Mouse (Mus musculus) intestine, postnatal 0 days (tissue): ENCODE data around the gene Olfr994. TPM values are rescaled to one million over a fixed set of nuclear protein-coding genes. Genes with fewer than 3 reads are reported as not detected.

ENCODE experiments used
- ATAC-seq: fragments of 200-750 bp; cut with Nextera tagmentation; 2 replicates; pipeline ENCODE4 v1.8.0; 2017; ENCODE audit warnings: mild to moderate bottlenecking, moderate TSS enrichment, moderate library complexity
- H3K27ac ChIP-seq: fragments of 300-500 bp; sonication (generic); 2 replicates; pipeline ENCODE4 v1.5.1; 2014; ENCODE audit warnings: mild to moderate bottlenecking, low read depth, low read length, moderate library complexity
- H3K27me3 ChIP-seq: fragments of 300-500 bp; sonication (generic); replicated peaks from 2 replicates; pipeline ENCODE4 v1.6.1; 2014; ENCODE audit warnings: low read length, mixed read lengths; ENCODE audit not compliant: control insufficient read depth, insufficient read depth
- H3K36me3 ChIP-seq: fragments of 300-500 bp; sonication (generic); 2 replicates; pipeline ENCODE4 v1.6.1; 2014; ENCODE audit warnings: mild to moderate bottlenecking, moderate library complexity; ENCODE audit not compliant: control insufficient read depth, insufficient read depth
- H3K4me1 ChIP-seq: fragments of 300-500 bp; sonication (generic); replicated peaks from 2 replicates; pipeline ENCODE4 v1.6.1; 2014; ENCODE audit warnings: antibody characterized with exemption, low read length, mixed read lengths; ENCODE audit not compliant: control insufficient read depth, insufficient read depth
- H3K4me2 ChIP-seq: fragments of 300-500 bp; sonication (generic); replicated peaks from 2 replicates; pipeline ENCODE4 v1.6.1; 2014; ENCODE audit warnings: low read depth, mild to moderate bottlenecking, moderate library complexity
- H3K4me3 ChIP-seq: fragments of 300-500 bp; sonication (generic); 2 replicates; pipeline ENCODE4 v1.5.1; 2014; ENCODE audit warnings: low read depth, low read length
- H3K9ac ChIP-seq: fragments of 300-500 bp; sonication (generic); 2 replicates; pipeline ENCODE4 v1.6.1; 2014; ENCODE audit warnings: mild to moderate bottlenecking, low read depth, low read length
- H3K9me3 ChIP-seq: fragments of 300-500 bp; sonication (generic); 2 replicates; pipeline ENCODE4 v1.6.1; 2016; ENCODE audit warnings: mixed run types; ENCODE audit not compliant: control insufficient read depth
- CTCF ChIP-seq: sonication (generic); IDR thresholded peaks from 2 replicates; pipeline ENCODE4 v1.5.1; 2016; ENCODE audit warnings: low read depth, mild to moderate bottlenecking, control low read depth, antibody characterized with exemption, moderate library complexity
- WGBS: fragments of 180-500 bp; shearing (Covaris S2); extraction: QIAGEN DNeasy Blood & Tissue Kit; methylation state at CpG from one replicate; pipeline ENCODE4 v1.1.7; 2014; 5-methylcytosine and 5-hydroxymethylcytosine counted together
- polyA plus RNA-seq: library from polyadenylated mRNA; unstranded; fragments of >200 nt; fragmentation: Nextera tagmentation; extraction: Ambion mirVana; gene quantifications from 2 replicates; pipeline ENCODE4 v1.2.1, GENCODE M21; 2015

The Olfr994 gene
- not detected in 2 replicates for polyA plus RNA-seq

DNA sequence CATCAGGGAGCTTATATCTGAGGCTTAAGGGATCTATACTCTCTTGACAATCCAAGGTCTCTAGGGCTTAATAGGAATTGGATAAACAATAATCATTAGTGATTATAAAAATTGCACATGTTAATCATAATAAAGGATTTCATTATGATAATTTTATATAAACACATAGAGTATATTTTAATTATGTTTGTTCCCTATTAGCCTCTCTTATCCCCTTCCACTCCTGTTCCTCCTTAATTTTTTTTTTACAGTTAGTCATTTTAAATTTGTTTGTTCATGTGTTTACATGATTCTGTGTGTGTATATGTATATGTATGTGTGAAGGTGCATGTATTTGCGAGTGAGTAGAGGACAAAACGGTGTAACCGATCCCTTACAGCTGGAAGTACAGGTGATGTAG, at the start of gene Olfr994:
Gene Olfr994, minus strand, starts transcription at position 101 of the 400 bp plus-strand sequence.
- TF ChIP-seq CTCF: no peak
- Histone ChIP-seq H3K4me3 (no peak within 1 kb of the TSS), H3K27me3 (no peaks in the 10 kb centered on the region), H3K9ac (no peak within 1 kb of the TSS), H3K9me3 (no peaks in the 10 kb centered on the region), H3K36me3 (no peaks in the 10 kb centered on the region), H3K27ac (no peak within 1 kb of the TSS), H3K4me2 (no peak within 1 kb of the TSS), H3K4me1 (no peaks in the 10 kb centered on the region)
- no peak for ATAC-seq
- 88% methylated on average over 3 of the region's 3 CpGs for WGBS

DNA sequence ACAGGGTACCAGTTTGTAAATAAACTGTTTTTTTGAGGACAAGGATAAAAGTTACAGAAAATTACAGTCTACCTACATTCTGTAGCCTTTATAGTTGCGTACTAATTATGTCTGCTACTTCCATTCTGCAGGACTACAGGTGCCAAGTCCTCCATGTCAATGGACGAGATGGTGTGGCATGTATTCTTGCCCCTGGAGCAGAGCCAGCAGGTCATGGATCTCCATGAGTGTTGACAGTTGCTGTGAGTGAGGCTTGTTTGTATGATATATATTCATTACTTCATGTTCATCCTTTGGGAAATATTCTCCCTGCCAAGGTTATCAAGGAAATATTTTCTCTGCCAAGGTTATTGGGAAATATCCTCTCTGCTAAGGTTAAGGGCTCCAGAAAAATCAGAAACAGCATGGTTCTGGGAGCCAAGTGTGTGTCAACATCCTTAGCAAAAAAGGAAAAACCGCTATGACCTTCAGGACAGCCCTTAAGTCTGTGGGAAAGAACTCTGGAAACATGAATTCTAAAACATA, 30.6 kb upstream of the Olfr994 start:
- TF ChIP-seq CTCF: no peak
- Histone ChIP-seq H3K9me3 (no peaks in the 10 kb centered on the region), H3K4me2 (no peak overlapping the region), H3K27me3 (no peaks in the 10 kb centered on the region), H3K4me1 (no peaks in the 10 kb centered on the region), H3K27ac (no peak overlapping the region), H3K36me3 (no peaks in the 10 kb centered on the region), H3K4me3 (no peak overlapping the region), H3K9ac (no peak overlapping the region)
- 69% methylated on average over 3 of the region's 3 CpGs for WGBS
- no peak for ATAC-seq

DNA sequence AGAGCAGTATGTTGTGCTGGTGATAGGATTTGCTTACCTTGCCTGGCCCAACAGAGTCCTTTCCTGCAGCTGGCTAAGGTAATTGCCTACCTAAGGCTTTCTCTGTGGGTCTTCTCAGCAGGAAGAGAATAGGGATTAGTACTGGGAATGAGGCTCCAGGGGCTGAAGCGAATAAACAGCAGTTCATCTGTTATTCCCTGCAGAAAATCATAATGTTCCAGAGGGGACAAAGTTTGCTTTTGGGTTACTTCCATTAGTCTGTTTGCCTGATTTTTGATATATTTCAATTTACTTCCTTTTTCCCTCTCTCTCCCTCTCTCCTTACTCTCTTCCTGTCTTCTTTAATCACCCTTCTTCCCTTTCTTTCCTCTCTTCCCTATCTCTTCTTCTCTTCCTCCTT, 7.3 kb upstream of the Olfr994 start, which contains the start of gene Olfr995:
Gene Olfr995, minus strand, starts transcription at position 101 of the 400 bp plus-strand sequence.
- Histone ChIP-seq H3K4me2 (no peak within 1 kb of the TSS), H3K36me3 (no peaks in the 10 kb centered on the region), H3K9me3 (no peaks in the 10 kb centered on the region), H3K9ac (no peak within 1 kb of the TSS), H3K4me3 (no peak within 1 kb of the TSS), H3K4me1 (no peaks in the 10 kb centered on the region), H3K27me3 (no peaks in the 10 kb centered on the region), H3K27ac (no peak within 1 kb of the TSS)
- 35% methylated on average over 1 of the region's 1 CpGs for WGBS
- ATAC-seq: no peak
- no peak for TF ChIP-seq CTCF

DNA sequence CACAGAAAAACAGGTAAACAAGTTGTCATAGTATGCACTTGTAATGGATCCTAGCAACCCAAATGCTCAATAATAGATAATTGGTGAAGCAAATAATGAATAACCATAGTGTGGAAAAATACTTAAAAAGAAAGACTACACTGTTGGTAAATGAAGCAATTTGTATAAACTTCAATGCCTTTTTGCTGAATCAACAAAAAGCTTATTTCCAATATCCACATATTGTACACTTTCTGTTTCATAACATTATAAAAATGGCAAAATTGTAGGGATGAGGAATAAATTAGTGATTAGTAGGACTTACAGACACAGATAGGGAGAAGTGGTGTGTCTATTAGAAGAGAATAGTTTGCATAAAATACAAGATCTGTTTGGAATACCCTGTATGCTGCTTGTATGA, 6.3 kb upstream of the Olfr994 start:
- no peaks in the 10 kb centered on the region for H3K36me3 ChIP-seq
- no peak overlapping the region for H3K9ac ChIP-seq
- no peak for TF ChIP-seq CTCF
- no peaks in the 10 kb centered on the region for H3K9me3 ChIP-seq
- no peaks in the 10 kb centered on the region for H3K4me1 ChIP-seq
- no peaks in the 10 kb centered on the region for H3K27me3 ChIP-seq
- H3K4me2 ChIP-seq: no peak overlapping the region
- H3K4me3 ChIP-seq: no peak overlapping the region
- no peak overlapping the region for H3K27ac ChIP-seq
- no peak for ATAC-seq

DNA sequence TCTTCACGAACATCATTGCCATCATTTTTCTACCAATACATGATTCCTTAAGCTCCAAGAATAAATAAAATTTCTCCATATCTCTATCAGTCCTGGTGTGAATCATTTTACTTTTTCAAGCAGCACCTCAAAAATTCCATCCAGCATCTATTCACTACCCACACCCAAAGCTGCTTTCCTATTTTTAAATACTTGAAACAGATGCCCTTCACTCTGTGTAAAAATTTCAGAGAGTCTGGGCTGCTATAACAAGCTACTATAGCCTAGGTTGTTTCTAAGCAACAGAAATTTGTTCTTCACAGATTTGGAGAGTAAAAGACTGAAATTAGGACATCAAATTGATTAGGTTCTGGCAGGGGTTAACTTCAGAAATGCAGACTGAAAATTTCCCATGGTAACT, 10.4 kb downstream of the Olfr994 start:
- Histone ChIP-seq H3K4me3 (no peak overlapping the region), H3K4me2 (no peak overlapping the region), H3K27ac (no peak overlapping the region), H3K9ac (no peak overlapping the region), H3K27me3 (no peaks in the 10 kb centered on the region), H3K36me3 (no peaks in the 10 kb centered on the region), H3K9me3 (no peaks in the 10 kb centered on the region), H3K4me1 (no peaks in the 10 kb centered on the region)
- whole genome bisulfite sequencing: 94% methylated on average over 1 of the region's 1 CpGs
- no peak for TF ChIP-seq CTCF
- no peak for ATAC-seq

DNA sequence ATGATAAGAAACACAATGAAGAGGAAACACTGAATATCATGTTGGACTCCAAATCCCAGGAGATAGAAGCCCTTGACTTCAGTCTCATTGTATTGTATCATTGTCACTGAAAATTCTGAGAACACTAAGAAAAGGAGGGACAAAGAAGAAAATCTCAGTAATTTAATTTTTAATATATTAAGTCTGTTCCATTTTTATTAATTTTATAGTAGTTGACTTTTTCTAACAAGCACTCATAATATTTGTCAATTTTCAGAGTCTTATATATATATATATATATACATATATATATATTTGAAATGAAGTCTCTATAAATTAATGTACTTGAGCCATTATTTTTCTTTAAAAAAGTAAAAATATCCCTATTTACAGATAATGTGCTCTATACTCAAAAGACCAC, 21.5 kb downstream of the Olfr994 start, which contains the start of gene Olfr993:
Gene Olfr993, minus strand, starts transcription at position 101 of the 400 bp plus-strand sequence.
- no peak for TF ChIP-seq CTCF
- H3K9me3 ChIP-seq: no peaks in the 10 kb centered on the region
- H3K27me3 ChIP-seq: no peaks in the 10 kb centered on the region
- no peak within 1 kb of the TSS for H3K9ac ChIP-seq
- H3K4me1 ChIP-seq: no peaks in the 10 kb centered on the region
- H3K4me3 ChIP-seq: no peak within 1 kb of the TSS
- ATAC-seq: no peak
- H3K27ac ChIP-seq: no peak within 1 kb of the TSS
- no peak within 1 kb of the TSS for H3K4me2 ChIP-seq
- no peaks in the 10 kb centered on the region for H3K36me3 ChIP-seq

DNA sequence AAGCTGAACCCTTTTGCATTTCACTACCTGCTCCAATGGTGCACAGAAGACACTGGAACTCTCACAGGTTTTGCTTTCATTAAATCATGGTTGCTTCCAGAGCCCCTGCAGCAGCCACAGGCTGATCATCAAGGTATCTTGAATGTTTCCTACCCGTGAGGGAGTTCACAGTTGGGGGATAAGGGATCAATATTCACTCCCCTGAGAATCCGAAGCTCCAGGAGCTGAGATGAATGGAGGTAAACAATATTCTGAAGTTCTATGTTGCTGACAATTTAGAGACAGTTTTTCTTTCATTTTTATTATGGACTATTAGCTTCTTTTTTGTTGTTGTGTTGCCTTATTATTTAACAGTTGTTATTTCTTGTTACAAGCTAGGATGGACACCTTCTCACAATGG, 26.9 kb downstream of the Olfr994 start, which contains the start of gene Olfr992:
Gene Olfr992, minus strand, starts transcription at position 101 of the 400 bp plus-strand sequence.
- no peak within 1 kb of the TSS for H3K4me2 ChIP-seq
- no peaks in the 10 kb centered on the region for H3K36me3 ChIP-seq
- no peak for TF ChIP-seq CTCF
- H3K4me3 ChIP-seq: no peak within 1 kb of the TSS
- no peak within 1 kb of the TSS for H3K27ac ChIP-seq
- 28% methylated on average over 2 of the region's 2 CpGs for WGBS
- no peak within 1 kb of the TSS for H3K9ac ChIP-seq
- no peaks in the 10 kb centered on the region for H3K4me1 ChIP-seq
- H3K27me3 ChIP-seq: no peaks in the 10 kb centered on the region
- no peak for ATAC-seq
- H3K9me3 ChIP-seq: no peaks in the 10 kb centered on the region

Other genes starting within 250 kb of the Olfr994 start
- 1.4 TPM in 2 replicates for gene Lrrc55, start 239.3 kb downstream of the Olfr994 start, polyA plus RNA-seq
- not detected in 2 replicates for gene Olfr987, start 97.1 kb downstream of the Olfr994 start, polyA plus RNA-seq
- gene Olfr988, start 73.2 kb downstream of the Olfr994 start, polyA plus RNA-seq: not detected in 2 replicates
- not detected in 2 replicates for gene Olfr992, start 27.0 kb downstream of the Olfr994 start, polyA plus RNA-seq
- not detected in 2 replicates for gene Olfr993, start 21.6 kb downstream of the Olfr994 start, polyA plus RNA-seq
- not detected in 2 replicates for gene Olfr995, start 7.2 kb upstream of the Olfr994 start, polyA plus RNA-seq
- 0.05 and 0.21 TPM in 2 replicates for gene 4833423E24Rik, start 82.6 kb upstream of the Olfr994 start, polyA plus RNA-seq
- not detected in 2 replicates for gene Olfr996, start 142.8 kb upstream of the Olfr994 start, polyA plus RNA-seq
- not detected in 2 replicates for gene Olfr998, start 152.5 kb upstream of the Olfr994 start, polyA plus RNA-seq
- not detected in 2 replicates for gene Olfr1000, start 175.5 kb upstream of the Olfr994 start, polyA plus RNA-seq
- not detected in 2 replicates for gene Olfr1002, start 214.3 kb upstream of the Olfr994 start, polyA plus RNA-seq
- not detected in 2 replicates for gene Olfr154, start 228.0 kb upstream of the Olfr994 start, polyA plus RNA-seq
- gene Olfr1006, start 242.3 kb upstream of the Olfr994 start, polyA plus RNA-seq: not detected in 2 replicates